Mouse (Mus musculus) CD4-positive helper T cell, adult 2 months (primary cell): Measurements from ENCODE around the gene Lamtor2.
A peak's percentile ranks its signal among the peaks of the same experiment; 100 is the strongest.
"Not testable (repeated sequence)": the region's sequence is repeated elsewhere in the genome, so short reads cannot be mapped to it uniquely, and the experiment has no call there.

Experiments
- DNase-seq: peaks from one replicate; pipeline ENCODE4 v3.0.0-alpha.2; 2012; ENCODE audit warnings: low read depth, missing footprints, low spot score

The Lamtor2 gene

GRCm38 (mm10) chr3:88552676-88553524, at the start of gene Lamtor2:
Lamtor2 (minus strand) TSS chr3:88553074.
- peak; percentile 93 for DNase-seq

DNA sequence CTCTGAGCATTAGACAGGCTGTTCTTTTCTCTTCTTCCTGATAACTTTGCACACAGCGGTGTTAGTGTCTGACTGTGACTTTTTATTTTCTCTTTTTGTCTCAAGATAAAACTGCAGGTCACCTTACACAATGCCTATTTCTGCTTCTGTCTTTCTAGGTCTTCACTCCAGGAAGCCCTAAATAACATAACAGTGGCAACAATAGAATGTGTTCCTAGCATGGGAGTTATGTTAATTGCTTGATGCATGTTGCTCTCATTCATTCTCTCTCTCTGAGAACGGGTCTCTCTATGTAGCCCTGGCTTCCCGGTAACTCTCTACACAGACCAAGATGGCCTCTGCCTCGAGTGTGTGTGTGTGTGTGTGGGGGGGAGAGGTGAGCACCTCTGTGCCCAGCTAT, 49.6 kb upstream of the Lamtor2 start:
- DNase-seq, result no peak

DNA sequence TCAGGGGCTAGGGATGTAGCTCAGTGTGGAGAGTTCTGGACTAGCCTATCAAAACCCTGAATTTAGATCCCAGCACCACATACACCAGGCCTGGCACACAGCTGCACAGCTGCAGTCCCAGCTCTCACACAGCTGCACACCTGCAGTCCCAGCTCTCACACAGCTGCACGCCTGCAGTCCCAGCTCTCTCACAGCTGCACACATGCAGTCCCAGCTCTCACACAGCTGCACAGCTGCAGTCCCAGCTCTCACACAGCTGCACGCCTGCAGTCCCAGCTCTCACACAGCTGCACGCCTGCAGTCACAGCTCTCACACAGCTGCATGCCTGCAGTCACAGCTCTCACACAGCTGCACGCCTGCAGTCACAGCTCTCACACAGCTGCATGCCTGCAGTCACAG, 43.7 kb upstream of the Lamtor2 start:
- not testable (repeated sequence) for DNase-seq

DNA sequence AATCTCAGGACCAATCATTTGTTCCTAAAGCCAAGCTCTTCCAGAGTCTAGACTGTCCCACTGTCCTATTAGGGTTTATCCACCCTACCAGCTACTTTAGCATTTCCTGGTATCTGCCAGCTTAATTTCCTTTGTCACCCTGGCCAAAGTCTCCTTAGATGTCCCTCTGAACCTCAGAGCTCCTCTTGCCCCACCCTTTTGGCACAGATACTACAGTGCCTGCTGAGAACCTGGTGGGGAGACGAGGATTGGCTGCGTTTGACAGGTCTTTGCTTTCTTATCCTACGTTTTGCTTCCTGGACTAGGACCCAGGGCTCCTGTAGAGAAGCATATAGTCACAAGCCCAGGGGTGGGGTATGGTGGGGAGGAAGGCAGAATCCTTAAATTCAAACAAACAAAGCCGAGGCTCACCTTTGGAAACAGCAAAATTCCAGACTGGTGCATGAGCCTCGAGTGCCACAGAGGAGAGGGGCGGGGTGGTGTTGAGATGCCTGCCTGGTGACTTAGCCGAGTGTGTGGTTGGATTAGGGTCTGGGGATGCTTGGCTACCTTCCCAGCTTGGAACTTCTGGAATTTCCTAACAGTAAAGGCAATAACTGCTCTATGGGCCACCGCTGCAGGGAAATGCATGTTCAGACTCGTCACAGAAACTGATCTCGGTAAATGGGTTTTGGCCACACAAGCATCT, 41.2 kb upstream of the Lamtor2 start:
- no peak for DNase-seq

DNA sequence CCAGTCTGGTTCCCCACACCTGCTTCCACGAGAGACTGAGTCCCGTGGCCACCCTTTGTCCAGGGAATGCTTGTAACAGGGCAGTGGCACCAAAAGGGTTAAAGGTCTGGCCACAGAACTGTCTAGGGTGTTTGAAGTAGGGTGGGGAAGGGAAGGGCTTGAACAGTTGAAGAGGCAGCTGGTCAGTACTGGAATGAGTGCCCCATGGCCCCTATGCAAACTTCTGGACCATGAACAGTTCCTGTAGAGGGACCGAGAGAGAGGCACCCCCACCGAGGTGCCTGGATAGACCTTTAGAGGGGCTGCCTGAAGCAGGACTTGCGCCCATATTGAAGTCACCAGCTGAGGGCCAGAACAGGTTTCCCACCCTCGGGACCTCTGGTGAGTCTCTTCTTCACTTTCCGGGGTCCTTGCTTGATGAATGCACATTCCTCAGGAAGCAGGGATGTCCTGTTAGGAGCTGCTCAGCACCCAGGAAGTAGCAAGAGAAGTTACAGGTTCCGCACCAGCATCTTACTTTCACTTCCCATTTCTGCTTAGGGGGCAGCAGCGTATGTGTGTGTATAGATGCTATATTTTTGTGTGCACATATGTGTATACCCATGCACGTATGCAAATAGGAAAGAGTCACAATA, 40.2 kb upstream of the Lamtor2 start:
- DNase-seq, result peak; percentile 55

DNA sequence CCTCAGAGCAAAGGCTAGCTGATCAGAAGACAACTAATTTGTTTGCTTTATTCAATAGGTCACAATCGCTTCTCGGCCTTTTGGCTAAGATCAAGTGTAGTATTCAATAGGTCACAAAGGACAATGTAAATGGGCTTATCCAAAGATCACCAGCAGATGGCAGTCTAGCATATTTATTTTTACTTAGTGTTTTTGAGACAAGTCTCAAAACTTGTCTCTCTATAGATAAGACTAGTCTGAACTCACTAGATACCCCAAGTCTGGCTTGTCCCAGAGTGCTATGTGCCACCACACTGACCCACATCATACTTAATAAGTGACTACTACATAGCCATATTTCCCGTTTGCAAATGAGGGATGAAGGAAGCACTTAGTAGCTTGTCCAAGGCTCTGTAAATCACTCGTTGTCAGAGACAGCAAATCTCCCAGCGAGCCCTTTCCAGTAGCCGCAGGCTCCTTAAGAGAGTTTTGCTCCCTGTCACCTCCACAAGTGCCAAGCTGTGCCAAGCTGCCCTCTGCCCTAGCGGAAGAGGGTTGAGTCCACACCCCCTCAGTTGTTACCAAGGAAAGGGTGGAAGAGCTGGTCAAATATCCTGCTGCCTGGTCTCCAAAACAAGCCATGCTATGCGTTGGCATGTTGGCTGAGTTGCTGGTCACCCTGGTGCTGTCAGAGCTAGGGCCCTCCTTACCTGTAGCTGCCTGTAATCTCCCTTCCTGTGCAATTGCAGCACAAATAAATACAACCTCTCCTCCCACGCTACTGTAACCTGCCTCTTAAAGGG, 39.3 kb upstream of the Lamtor2 start:
- DNase-seq, result peak; percentile 81

- no peak for DNase-seq
These were observed 38.2 kb upstream of the Lamtor2 start for GRCm38 (mm10) chr3:88591044-88591443.

DNA sequence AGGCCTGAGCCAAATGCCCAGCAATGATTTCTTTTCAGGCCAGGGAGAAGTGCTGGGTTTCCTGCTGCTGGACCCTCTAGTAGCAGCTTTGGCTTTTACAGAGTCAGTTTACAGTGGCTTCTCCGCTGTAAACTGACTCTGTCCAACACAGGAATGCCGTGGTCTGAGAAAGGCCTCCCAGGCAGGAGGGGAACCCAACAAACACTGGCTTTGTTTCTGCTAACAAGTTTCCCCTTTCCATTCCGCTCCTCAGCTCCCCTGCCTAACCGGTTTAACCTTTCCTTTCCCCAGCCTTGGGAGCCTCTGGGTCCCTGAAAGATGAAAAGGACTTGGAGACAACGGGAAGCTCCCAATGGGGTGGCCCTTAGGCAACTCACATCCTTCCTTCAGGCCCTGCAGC, 37.4 kb upstream of the Lamtor2 start:
- no peak for DNase-seq

- no peak for DNase-seq
These were observed 33.8 kb upstream of the Lamtor2 start for GRCm38 (mm10) chr3:88586640-88587039.

- DNase-seq, result no peak
These were observed 32.9 kb upstream of the Lamtor2 start for GRCm38 (mm10) chr3:88585769-88586168.

DNA sequence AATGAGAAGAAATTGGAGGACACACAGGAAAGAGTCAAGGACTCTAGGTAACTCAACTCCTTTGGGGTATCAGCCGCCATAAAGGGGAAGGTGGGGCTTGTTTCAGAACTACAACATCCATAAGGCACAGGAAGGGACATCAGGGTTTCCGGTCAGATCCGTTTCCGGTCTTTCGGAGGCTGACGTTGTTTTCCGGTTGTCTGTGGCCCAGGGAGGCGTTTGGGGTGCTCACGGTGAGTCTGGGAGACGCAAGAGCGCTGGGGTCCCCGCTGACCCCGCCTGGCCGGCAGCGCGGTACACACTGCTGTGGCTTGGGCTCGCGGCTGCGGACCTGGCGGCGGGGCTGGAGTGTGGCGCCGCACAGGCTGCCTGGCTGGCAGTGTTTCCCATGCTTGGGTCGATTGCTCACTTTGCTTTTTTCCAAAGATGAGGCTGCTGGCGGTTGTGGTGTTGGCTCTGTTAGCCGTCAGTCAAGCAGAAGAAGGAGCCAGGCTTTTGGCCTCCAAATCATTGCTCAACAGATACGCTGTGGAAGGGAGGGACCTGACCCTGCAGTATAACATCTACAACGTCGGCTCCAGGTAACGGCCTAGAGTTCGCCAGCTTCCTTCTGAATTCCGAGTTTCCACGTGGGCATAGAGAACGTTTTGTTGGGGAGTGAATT, 26.7 kb upstream of the Lamtor2 start:
- DNase-seq, result peak; percentile 83

GRCm38 (mm10) chr3:88578498-88579424, 25.9 kb upstream of the Lamtor2 start:
- no peak for DNase-seq

DNA sequence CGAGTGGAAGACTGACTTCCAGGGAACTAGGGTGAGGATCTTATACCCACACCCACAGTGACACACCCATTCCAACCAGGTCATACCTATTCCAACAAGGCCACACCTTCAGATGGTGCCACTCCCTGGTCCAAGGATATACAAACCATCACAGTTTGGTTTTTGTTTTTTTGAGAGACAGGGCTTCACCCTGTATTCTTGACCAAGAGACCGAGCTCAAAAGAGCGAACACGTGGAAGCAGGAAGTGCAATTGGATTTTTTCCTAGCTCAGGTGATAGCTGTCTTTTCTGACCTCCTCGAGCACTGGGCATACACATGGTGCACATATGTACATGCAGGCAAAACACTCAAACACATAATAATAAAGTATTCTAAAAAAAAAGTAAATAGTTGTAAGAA, 25.0 kb upstream of the Lamtor2 start:
- DNase-seq, result not testable (repeated sequence)

GRCm38 (mm10) chr3:88575540-88575939, 22.7 kb upstream of the Lamtor2 start, which contains the start of gene Ssr2:
Ssr2 (plus strand) TSS chr3:88575876.
- DNase-seq, result no peak

- no peak for DNase-seq
These were observed 20.9 kb upstream of the Lamtor2 start for GRCm38 (mm10) chr3:88573810-88574209.

DNA sequence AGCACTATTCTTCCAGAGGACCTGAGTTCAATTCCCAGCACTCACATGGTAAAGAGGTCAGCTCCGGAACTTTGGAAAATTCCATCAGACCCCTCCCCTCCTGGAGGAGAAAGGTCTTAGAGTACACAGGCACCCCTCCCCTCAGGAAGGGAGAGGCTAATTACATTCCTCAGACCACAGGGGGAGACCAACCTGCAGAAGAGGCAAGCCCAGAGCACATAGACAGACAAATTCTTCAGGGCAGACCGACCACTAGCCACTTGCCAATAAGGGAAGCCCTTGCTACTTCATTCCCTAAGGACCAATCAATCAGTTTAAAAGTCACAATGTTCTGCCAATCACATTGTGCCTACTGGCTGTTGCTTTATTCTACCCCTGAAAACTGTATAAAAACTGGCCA, 20.0 kb upstream of the Lamtor2 start:
- no peak for DNase-seq

GRCm38 (mm10) chr3:88571856-88572255, 19.0 kb upstream of the Lamtor2 start:
- no peak for DNase-seq

DNA sequence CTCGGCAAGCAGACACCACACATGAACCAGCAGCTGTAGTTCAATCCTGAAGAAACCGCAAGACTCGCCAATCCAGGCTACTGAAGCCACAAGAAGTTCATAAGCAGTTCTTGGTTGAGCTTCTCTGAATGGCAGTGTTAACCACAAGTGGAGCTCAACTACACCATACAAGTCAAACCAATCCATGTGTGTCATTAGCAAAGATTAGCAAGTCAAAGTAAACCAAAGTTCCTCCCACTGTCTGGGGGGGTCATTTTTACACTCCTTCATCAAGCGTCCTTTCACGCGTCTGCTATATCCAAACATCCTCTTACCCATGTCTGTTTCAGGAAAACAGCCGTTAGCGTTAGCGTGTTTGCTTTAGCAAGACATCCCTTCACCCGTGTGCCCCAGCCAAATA, 17.5 kb upstream of the Lamtor2 start:
- no peak for DNase-seq

- DNase-seq, result no peak
These were observed 16.8 kb upstream of the Lamtor2 start for GRCm38 (mm10) chr3:88569694-88570093.

DNA sequence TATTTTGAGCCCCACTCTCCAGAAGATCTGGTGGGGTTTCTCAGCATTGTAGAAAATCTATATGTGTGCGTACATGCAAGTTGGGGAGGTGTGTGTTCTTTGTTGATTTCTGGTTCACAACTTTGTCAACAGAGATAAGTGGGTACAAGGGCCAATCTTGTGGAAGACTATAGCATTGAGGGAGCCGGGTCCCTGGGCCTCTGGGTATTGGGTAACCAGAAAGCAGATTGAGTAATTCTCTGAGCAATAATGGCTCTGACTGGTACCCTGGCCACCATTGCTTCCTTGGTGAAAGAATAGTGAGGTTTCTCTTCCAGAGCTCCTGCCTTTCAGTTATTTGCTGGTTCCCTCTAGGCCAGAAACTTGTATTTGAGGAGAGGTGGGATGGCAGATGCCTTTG, 16.2 kb upstream of the Lamtor2 start:
- DNase-seq, result no peak
